Mouse (Mus musculus) bone marrow macrophage, adult 2 months (primary cell): ENCODE results near the gene Ankrd13d. TPM values are rescaled to one million over a fixed set of nuclear protein-coding genes. Genes with fewer than 3 reads are reported as not detected.

Source experiments
- H3K27ac ChIP-seq: 2 replicates; pipeline ENCODE4 v1.5.1; 2012; ENCODE audit warnings: low read depth, low read length; ENCODE audit not compliant: insufficient read depth
- H3K4me1 ChIP-seq: 2 replicates; pipeline ENCODE4 v1.6.1; 2012; ENCODE audit warnings: low read length; ENCODE audit not compliant: control insufficient read depth, insufficient read depth
- H3K4me3 ChIP-seq: 2 replicates; pipeline ENCODE4 v1.5.1; 2012; ENCODE audit warnings: mild to moderate bottlenecking, low read length, moderate library complexity; ENCODE audit not compliant: insufficient read depth
- CTCF ChIP-seq: IDR thresholded peaks from 2 replicates; pipeline ENCODE4 v1.5.1; 2012; ENCODE audit warnings: low read depth, mild to moderate bottlenecking, low read length, moderate library complexity
- POLR2A ChIP-seq: IDR thresholded peaks from 2 replicates; pipeline ENCODE4 v1.6.1; 2012; ENCODE audit warnings: mild to moderate bottlenecking, low read depth, low read length, borderline replicate concordance
- polyA plus RNA-seq: library from polyadenylated mRNA; stranded (reverse); fragments of >200 nt; gene quantifications from 2 replicates; pipeline ENCODE4 v1.2.4, GENCODE M21; 2012; ENCODE audit not compliant: missing spikeins, insufficient read depth, insufficient read length

Gene Ankrd13d
- polyA plus RNA-seq, 1 experiment = 21.8 TPM

GRCm38 (mm10) chr19:4227446-4227845, 55.5 kb downstream of the Ankrd13d start:
- peaks cover 20% of the 10 kb centered on the region for H3K4me1 ChIP-seq
- H3K27ac ChIP-seq = no peak overlapping the region
- TF ChIP-seq POLR2A (no peak), CTCF (no peak)
- H3K4me3 ChIP-seq = no peak overlapping the region

- Histone ChIP-seq H3K4me3 (no peak overlapping the region), H3K27ac (no peak overlapping the region)
Observed at GRCm38 (mm10) chr19:4226779-4227178, 56.2 kb downstream of the Ankrd13d start.

GRCm38 (mm10) chr19:4222165-4222564, 60.8 kb downstream of the Ankrd13d start:
- Histone ChIP-seq H3K27ac (no peak overlapping the region), H3K4me1 (peaks cover 22% of the 10 kb centered on the region), H3K4me3 (no peak overlapping the region)
- TF ChIP-seq POLR2A (no peak), CTCF (no peak)

More at GRCm38 (mm10) chr19:4226779-4227178, 56.2 kb downstream of the Ankrd13d start:
- TF ChIP-seq CTCF (no peak), POLR2A (no peak)
- H3K4me1 ChIP-seq = peaks cover 25% of the 10 kb centered on the region

- Histone ChIP-seq H3K4me3 (no peak overlapping the region), H3K27ac (no peak overlapping the region), H3K4me1 (peaks cover 23% of the 10 kb centered on the region)
- TF ChIP-seq POLR2A (no peak), CTCF (no peak)
Observed at GRCm38 (mm10) chr19:4220957-4221743, 61.8 kb downstream of the Ankrd13d start.

GRCm38 (mm10) chr19:4220416-4220815, 62.5 kb downstream of the Ankrd13d start:
- no peak overlapping the region for H3K4me3 ChIP-seq
- H3K4me1 ChIP-seq = peaks cover 26% of the 10 kb centered on the region
- no peak overlapping the region for H3K27ac ChIP-seq
- TF ChIP-seq POLR2A = no peak
- TF ChIP-seq CTCF = no peak

Other genes starting within 250 kb of the Ankrd13d start
- gene Gstp1, start 245.2 kb downstream of the Ankrd13d start, polyA plus RNA-seq = 103 and 118 TPM in 2 replicates
- gene Gstp2, start 237.1 kb downstream of the Ankrd13d start, polyA plus RNA-seq = 2.6 TPM in 1 of 2 replicates, not detected in the other
- gene Gstp3, start 223.6 kb downstream of the Ankrd13d start, polyA plus RNA-seq = not detected in 2 replicates
- gene Cabp2, start 201.6 kb downstream of the Ankrd13d start, polyA plus RNA-seq = not detected in 2 replicates
- 98.0 and 98.3 TPM in 2 replicates for gene Cdk2ap2, start 186.0 kb downstream of the Ankrd13d start, polyA plus RNA-seq
- 72.3 and 86.7 TPM in 2 replicates for gene Pitpnm1, start 183.1 kb downstream of the Ankrd13d start, polyA plus RNA-seq
- 75.1 and 75.6 TPM in 2 replicates for gene Aip, start 157.3 kb downstream of the Ankrd13d start, polyA plus RNA-seq
- gene Gpr152, start 143.3 kb downstream of the Ankrd13d start, polyA plus RNA-seq = not detected in 2 replicates
- not detected in 2 replicates for gene Cabp4, start 139.1 kb downstream of the Ankrd13d start, polyA plus RNA-seq
- gene Coro1b, start 134.5 kb downstream of the Ankrd13d start, polyA plus RNA-seq = 276 and 314 TPM in 2 replicates
- 0.87 and 2.3 TPM in 2 replicates for gene Ptprcap, start 129.5 kb downstream of the Ankrd13d start, polyA plus RNA-seq
- gene Rps6kb2, start 119.8 kb downstream of the Ankrd13d start, polyA plus RNA-seq = 32.3 and 39.5 TPM in 2 replicates
- gene Carns1, start 107.7 kb downstream of the Ankrd13d start, polyA plus RNA-seq = 0.68 and 1.1 TPM in 2 replicates
- gene Tbc1d10c, start 91.9 kb downstream of the Ankrd13d start, polyA plus RNA-seq = 0.77 and 0.83 TPM in 2 replicates
- gene Ppp1ca, start 91.1 kb downstream of the Ankrd13d start, polyA plus RNA-seq = 299 and 331 TPM in 2 replicates
- 25.1 and 27.2 TPM in 2 replicates for gene Rad9a, start 81.5 kb downstream of the Ankrd13d start, polyA plus RNA-seq
- gene Clcf1, start 68.9 kb downstream of the Ankrd13d start, polyA plus RNA-seq = 0.40 and 0.56 TPM in 2 replicates
- gene AC109138.7, start 68.8 kb downstream of the Ankrd13d start, polyA plus RNA-seq = not detected in 2 replicates
- 77.5 and 93.5 TPM in 2 replicates for gene Pold4, start 51.2 kb downstream of the Ankrd13d start, polyA plus RNA-seq
- 84.2 and 87.6 TPM in 2 replicates for gene Ssh3, start 14.0 kb downstream of the Ankrd13d start, polyA plus RNA-seq
- 250 and 278 TPM in 2 replicates for gene Grk2, start 23.1 kb upstream of the Ankrd13d start, polyA plus RNA-seq
- gene Kdm2a, start 115.1 kb upstream of the Ankrd13d start, polyA plus RNA-seq = 81.5 and 84.4 TPM in 2 replicates
- gene Rhod, start 156.3 kb upstream of the Ankrd13d start, polyA plus RNA-seq = 1.1 and 1.4 TPM in 2 replicates
- not detected in 2 replicates for gene Syt12, start 194.3 kb upstream of the Ankrd13d start, polyA plus RNA-seq
- not detected in 2 replicates for gene 2010003K11Rik, start 215.4 kb upstream of the Ankrd13d start, polyA plus RNA-seq
- gene Pcx, start 227.3 kb upstream of the Ankrd13d start, polyA plus RNA-seq = 1.8 and 3.7 TPM in 2 replicates